Mouse (Mus musculus) stomach, embryonic 15.5 days (tissue): Measurements from ENCODE around the gene Farsa. TPM values are rescaled to one million over a fixed set of nuclear protein-coding genes. Genes with fewer than 3 reads are reported as not detected.
A peak's percentile ranks its signal among the peaks of the same experiment; 100 is the strongest.
"Not testable (repeated sequence)": the region's sequence is repeated elsewhere in the genome, so short reads cannot be mapped to it uniquely, and the experiment has no call there.

Source experiments
- ATAC-seq: fragments of 200-750 bp; cut with Nextera tagmentation; 2 replicates; pipeline ENCODE4 v1.8.0; 2017; ENCODE audit warnings: low read depth, moderate number of reproducible peaks, moderate TSS enrichment; ENCODE audit not compliant: insufficient read depth, low FRiP score
- H3K27ac ChIP-seq: fragments of 300-500 bp; sonication (generic); 2 replicates; pipeline ENCODE4 v1.5.1; 2015; ENCODE audit warnings: mild to moderate bottlenecking, inconsistent platforms
- H3K27me3 ChIP-seq: fragments of 300-500 bp; sonication (generic); replicated peaks from 2 replicates; pipeline ENCODE4 v1.6.1; 2015; ENCODE audit warnings: inconsistent platforms
- H3K36me3 ChIP-seq: fragments of 300-500 bp; sonication (generic); 2 replicates; pipeline ENCODE4 v1.6.1; 2015; ENCODE audit warnings: inconsistent platforms
- H3K4me1 ChIP-seq: fragments of 300-500 bp; sonication (generic); 2 replicates; pipeline ENCODE4 v1.6.1; 2015; ENCODE audit warnings: inconsistent platforms
- H3K4me2 ChIP-seq: fragments of 300-500 bp; sonication (generic); 2 replicates; pipeline ENCODE4 v1.6.1; 2015; ENCODE audit warnings: mild to moderate bottlenecking, inconsistent platforms
- H3K4me3 ChIP-seq: fragments of 300-500 bp; sonication (generic); replicated peaks from 2 replicates; pipeline ENCODE4 v1.5.1; 2015; ENCODE audit warnings: inconsistent platforms
- H3K9ac ChIP-seq: fragments of 300-500 bp; sonication (generic); 2 replicates; pipeline ENCODE4 v1.6.1; 2015; ENCODE audit warnings: inconsistent platforms
- H3K9me3 ChIP-seq: fragments of 300-500 bp; sonication (generic); 2 replicates; pipeline ENCODE4 v1.6.1; 2016; ENCODE audit warnings: inconsistent platforms
- WGBS: fragments of 180-500 bp; shearing (Covaris S2); methylation state at CpG from one replicate; pipeline ENCODE4 v1.1.7; 2015; 5-methylcytosine and 5-hydroxymethylcytosine counted together
- polyA plus RNA-seq: library from polyadenylated mRNA; unstranded; fragments of >200 nt; fragmentation: Nextera tagmentation; extraction: Ambion mirVana; gene quantifications from 2 replicates; pipeline ENCODE4 v1.2.1, GENCODE M21; 2015

Farsa gene
- polyA plus RNA-seq, 1 experiment from 2014 or later, result 90.1 TPM

DNA sequence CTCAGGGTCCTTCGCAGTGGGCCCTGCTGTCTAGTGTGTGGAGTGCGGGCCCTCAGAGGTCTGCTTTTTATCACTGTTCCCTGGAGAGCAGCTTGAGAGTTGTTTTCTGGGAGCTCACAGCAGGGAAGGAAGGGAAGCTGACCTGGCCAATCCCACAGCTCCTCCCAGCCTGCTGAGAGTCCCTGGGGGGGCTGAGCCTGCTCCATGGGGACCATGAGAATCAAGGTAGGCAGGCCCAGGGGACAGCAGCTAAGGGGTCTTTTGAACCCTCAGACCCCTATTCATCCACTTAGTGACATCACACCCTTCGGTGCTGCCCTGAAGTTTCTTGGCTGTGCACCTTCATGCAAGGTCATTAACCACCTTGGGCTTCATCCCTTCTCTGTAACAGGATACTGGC lies 34.1 kb upstream of the Farsa start, which contains the start of gene Dand5:
Gene Dand5, minus strand, starts transcription at position 101 of the 400 bp plus-strand sequence.
- H3K9me3 ChIP-seq, result no peaks in the 10 kb centered on the region
- ATAC-seq, result no peak
- no peak within 1 kb of the TSS for H3K4me3 ChIP-seq

DNA sequence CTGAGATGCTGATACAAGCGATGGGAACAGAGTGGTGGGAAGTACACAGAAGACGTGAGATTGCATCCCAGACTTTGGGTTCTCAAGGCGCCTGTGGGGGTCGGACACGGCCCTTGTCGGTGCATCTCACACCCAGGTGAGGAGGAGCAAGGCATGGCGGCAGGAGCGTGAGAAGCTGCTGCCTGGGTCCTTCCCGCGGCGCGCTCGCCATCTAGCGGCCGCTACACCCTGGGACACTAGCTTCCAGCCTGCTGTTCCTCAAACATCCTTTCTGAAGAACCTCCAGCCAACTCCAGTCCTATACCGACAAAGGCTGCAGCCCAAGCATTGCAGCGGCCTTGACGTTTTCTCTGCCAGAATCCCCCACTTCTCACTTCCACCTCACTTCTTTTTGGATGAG lies 33.1 kb upstream of the Farsa start:
- H3K27ac ChIP-seq, result no peak overlapping the region
- peak overlapping the region; percentile 53 for H3K4me2 ChIP-seq
- no peak overlapping the region for H3K4me3 ChIP-seq
- H3K4me1 ChIP-seq, result peaks cover 7% of the 10 kb centered on the region; the same call in 1 of the 2 replicates
- no peaks in the 10 kb centered on the region for H3K9me3 ChIP-seq
- no peaks in the 10 kb centered on the region for H3K36me3 ChIP-seq
- H3K9ac ChIP-seq, result no peak overlapping the region
- WGBS, result 1% methylated on average over 18 of the region's 18 CpGs
- ATAC-seq, result peak; percentile 81
- no peaks in the 10 kb centered on the region for H3K27me3 ChIP-seq

More for the DNA sequence above, 34.1 kb upstream of the Farsa start, which contains the start of gene Dand5:
- H3K36me3 ChIP-seq, result no peaks in the 10 kb centered on the region
- WGBS, result 34% methylated on average over 3 of the region's 3 CpGs
- peak within 1 kb of the TSS; percentile 53 for H3K4me2 ChIP-seq
- no peak within 1 kb of the TSS for H3K27ac ChIP-seq
- no peak within 1 kb of the TSS for H3K9ac ChIP-seq
- H3K4me1 ChIP-seq, result peaks cover 7% of the 10 kb centered on the region; the same call in 1 of the 2 replicates
- no peaks in the 10 kb centered on the region for H3K27me3 ChIP-seq

DNA sequence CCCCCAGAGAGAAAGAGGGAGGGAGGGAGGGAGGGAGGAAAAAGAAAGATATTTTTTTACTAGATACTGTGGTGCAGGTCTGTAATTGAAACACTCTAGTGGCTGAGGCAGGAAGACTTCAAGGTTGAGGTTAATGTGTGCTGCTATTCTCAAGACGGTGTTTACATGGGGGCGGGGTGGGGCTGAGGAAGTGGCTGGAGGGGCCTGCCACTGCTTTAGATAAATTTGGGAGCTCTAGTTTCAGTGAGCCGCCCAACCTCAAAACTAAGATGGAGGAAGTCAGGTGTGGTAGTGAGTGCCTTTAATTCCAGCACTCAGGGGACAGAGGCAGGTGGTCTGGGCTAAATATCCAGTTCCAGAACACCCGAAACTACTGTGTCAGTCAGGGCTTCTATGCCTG lies 31.2 kb upstream of the Farsa start:
- no peak overlapping the region for H3K9ac ChIP-seq
- no peaks in the 10 kb centered on the region for H3K36me3 ChIP-seq
- no peak overlapping the region for H3K4me3 ChIP-seq
- H3K4me1 ChIP-seq, result peaks cover 7% of the 10 kb centered on the region; the same call in 1 of the 2 replicates
- H3K27me3 ChIP-seq, result no peaks in the 10 kb centered on the region
- no peak overlapping the region for H3K4me2 ChIP-seq
- ATAC-seq, result no peak
- 46% methylated on average over 4 of the region's 4 CpGs for WGBS
- H3K27ac ChIP-seq, result no peak overlapping the region
- H3K9me3 ChIP-seq, result no peaks in the 10 kb centered on the region

DNA sequence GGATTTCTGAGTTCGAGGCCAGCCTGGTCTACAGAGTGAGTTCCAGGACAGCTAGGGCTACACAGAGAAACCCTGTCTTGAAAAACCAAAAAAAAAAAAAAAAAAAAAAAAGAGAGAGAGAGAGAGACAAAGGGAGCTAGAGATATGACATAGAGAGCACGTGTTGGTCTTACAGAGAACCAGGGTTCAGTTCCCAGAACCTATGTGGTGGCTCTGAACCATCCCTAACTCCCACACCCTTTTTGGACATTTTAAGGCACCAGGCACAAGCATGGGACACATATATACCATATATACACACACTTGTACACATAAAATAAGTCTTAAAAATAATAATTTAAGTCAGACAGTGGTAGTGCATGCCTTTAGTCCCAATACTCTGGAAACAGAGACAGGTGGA lies 30.3 kb upstream of the Farsa start:
- H3K36me3 ChIP-seq, H3K9me3 ChIP-seq, H3K27ac ChIP-seq, H3K4me2 ChIP-seq, ATAC-seq, H3K9ac ChIP-seq, H3K27me3 ChIP-seq, H3K4me3 ChIP-seq, H3K4me1 ChIP-seq: not testable (repeated sequence)
- WGBS, result 81% methylated on average over 2 of the region's 2 CpGs

DNA sequence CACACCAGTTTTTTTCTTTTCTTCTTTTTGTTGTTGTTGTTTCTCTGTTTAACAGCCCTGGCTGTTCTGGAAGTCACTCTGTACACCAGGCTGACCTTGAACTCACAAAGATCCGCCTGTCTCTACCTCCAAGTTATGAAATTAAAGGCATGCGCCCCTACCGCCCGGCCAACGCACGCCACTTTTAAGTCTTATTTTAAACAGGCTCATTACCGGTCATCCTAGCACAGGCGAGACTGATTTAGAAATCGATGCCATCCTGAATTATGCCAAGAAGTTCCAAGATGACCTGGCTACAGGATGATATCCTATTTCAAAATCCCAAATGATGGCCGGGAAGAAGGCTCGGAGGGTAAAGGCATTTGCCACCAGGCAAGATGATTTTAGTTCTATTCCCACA lies 25.3 kb upstream of the Farsa start, which contains the start of gene Gadd45gip1:
Gene Gadd45gip1, plus strand, starts transcription at position 33 of the 400 bp plus-strand sequence.
- no peak for ATAC-seq
- peaks cover 23% of the 10 kb centered on the region for H3K36me3 ChIP-seq
- peak within 1 kb of the TSS; percentile 99 for H3K4me3 ChIP-seq
- peak within 1 kb of the TSS; percentile 95 for H3K9ac ChIP-seq
- H3K27me3 ChIP-seq, result no peaks in the 10 kb centered on the region
- WGBS, result 61% methylated on average over 11 of the region's 11 CpGs
- H3K4me1 ChIP-seq, result peaks cover 16% of the 10 kb centered on the region
- H3K9me3 ChIP-seq, result no peaks in the 10 kb centered on the region
- H3K27ac ChIP-seq, result peak within 1 kb of the TSS; percentile 96
- peak within 1 kb of the TSS; percentile 61 for H3K4me2 ChIP-seq

DNA sequence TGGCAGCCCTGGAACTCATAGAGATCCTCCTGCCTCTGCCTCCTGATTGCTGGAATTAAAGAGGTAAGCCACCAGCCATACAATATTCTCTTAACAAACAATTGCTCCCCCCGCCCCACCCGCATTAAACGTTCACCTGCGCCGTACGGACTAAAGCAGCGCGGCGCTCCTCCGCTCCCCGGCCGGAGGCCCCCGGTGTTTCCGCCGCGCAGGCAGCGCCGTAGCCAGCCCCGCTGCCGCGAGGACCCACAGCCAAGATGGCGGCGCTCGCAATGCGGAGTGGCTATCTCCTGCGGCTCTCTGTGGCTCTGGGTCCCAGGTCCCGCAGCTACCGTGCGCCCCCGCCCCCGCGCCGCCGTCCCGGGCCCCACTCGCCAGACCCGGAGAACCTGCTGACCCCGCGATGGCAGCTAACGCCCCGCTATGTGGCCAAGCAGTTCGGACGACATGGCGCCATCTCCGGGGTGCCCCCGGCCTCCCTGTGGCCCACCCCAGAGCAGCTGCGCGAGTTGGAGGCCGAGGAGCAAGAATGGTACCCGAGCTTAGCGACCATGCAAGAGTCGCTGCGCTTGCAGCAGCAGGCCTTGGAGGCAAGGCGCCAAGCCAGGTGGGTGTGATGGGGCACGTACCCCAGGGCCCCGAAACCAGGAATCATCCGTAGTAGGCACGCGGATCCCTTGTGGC lies 24.6 kb upstream of the Farsa start:
- peaks cover 16% of the 10 kb centered on the region for H3K4me1 ChIP-seq
- H3K9me3 ChIP-seq, result no peaks in the 10 kb centered on the region
- peak overlapping the region; percentile 95 for H3K9ac ChIP-seq
- ATAC-seq, result peak; percentile 72
- peaks cover 30% of the 10 kb centered on the region for H3K36me3 ChIP-seq
- H3K27ac ChIP-seq, result peak overlapping the region; percentile 96
- no peaks in the 10 kb centered on the region for H3K27me3 ChIP-seq
- peak overlapping the region; percentile 99 for H3K4me3 ChIP-seq
- WGBS, result 1% methylated on average over 58 of the region's 59 CpGs
- H3K4me2 ChIP-seq, result peak overlapping the region; percentile 61

DNA sequence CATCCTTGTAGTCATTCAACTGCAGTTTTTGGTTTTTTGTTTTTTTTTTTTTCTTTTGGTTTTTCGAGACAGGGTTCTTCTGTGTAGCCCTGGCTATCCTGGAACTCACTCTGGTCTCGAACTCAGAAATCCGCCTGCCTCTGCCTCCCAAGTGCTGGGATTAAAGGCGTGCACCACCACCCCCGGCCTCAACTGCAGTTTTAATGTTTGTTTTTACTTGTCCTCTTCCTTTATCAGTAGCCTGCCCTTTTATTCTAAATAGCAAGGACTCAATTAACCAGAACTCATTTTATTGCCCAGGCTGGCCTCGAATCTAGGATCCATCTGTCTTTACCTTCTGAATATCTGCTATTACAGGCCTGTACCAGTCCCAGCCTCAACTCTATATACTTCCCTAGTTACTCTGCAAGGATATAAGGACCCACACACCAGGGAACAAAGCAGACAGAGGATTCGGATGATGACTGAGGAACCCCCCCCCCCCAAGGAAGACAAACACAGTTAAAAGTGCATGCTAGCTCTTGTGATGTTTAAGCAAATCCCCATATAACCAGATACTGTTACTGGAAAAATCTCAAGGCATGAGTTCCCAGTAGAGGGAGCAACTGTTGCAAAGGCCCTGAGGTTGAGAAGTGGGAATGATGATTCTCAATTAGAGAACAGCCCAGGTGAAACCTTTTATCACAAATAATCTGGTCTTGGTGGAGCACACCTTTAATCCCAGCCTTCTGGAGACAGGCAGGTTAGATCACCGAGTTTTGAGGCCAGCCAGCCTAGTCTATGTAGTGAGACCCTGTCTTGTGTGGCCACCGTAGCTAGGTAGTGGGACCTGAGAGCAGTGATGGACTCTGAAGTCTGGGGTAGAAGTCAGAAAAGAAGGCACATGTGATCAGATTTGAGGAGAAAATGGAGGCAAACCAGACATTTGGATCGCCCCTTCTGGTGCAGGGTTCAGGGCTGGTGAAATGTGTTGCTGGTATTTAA lies 23.7 kb upstream of the Farsa start:
- peak overlapping the region; percentile 95 for H3K9ac ChIP-seq
- 53% methylated on average over 10 of the region's 10 CpGs for WGBS
- no peak for ATAC-seq
- peak overlapping the region; percentile 61 for H3K4me2 ChIP-seq
- peaks cover 38% of the 10 kb centered on the region for H3K36me3 ChIP-seq
- peak overlapping the region; percentile 96 for H3K27ac ChIP-seq
- H3K4me3 ChIP-seq, result peak overlapping the region; percentile 99
- no peaks in the 10 kb centered on the region for H3K9me3 ChIP-seq
- H3K4me1 ChIP-seq, result peaks cover 16% of the 10 kb centered on the region
- no peaks in the 10 kb centered on the region for H3K27me3 ChIP-seq

DNA sequence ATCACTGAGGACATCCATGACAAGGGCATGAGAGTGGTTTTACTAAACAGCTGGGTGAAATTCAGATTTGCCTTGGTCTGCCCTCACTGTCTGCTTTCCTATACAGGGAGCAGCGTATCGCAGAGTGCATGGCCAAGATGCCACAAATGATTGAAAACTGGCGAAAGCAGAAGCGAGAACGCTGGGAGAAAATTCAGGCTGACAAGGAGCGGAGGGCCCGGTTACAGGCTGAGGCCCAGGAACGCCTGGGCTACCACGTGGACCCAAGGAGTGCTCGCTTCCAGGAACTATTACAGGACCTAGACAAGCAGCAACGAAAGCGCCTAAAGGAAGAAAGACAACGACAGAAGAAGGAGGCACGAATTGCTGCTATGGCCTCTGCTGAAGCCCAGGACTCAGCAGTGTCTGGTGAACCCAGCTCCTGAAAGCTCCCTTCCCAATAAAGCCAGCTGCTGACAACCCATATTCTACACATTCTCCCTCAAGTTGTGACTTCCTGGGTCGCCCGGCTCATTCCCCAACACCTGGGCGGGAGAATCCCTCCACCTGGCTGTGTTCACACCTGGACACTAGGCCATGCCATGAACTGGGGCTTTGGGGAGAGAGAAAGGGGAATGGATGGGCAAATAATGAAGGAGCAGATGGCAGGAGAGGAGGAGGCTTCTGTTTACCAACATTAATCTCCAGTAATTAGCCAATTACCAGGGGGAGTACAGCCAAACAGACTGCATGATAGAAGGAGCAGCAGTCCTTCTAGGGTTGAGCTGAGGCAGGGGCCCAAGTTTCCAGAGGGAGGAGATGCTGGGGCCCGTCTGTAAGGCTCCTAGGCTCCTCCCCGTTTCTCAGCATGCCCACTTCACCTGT lies 22.6 kb upstream of the Farsa start:
- 0 out of 2 replicates have a peak overlapping the region, but pooled peaks have one; percentile 12 for H3K27ac ChIP-seq
- no peak overlapping the region for H3K9ac ChIP-seq
- ATAC-seq, result no peak
- H3K27me3 ChIP-seq, result no peaks in the 10 kb centered on the region
- no peak overlapping the region for H3K4me2 ChIP-seq
- peaks cover 44% of the 10 kb centered on the region for H3K36me3 ChIP-seq
- no peak overlapping the region for H3K4me3 ChIP-seq
- 83% methylated on average over 19 of the region's 19 CpGs for WGBS
- H3K4me1 ChIP-seq, result peaks cover 18% of the 10 kb centered on the region
- no peaks in the 10 kb centered on the region for H3K9me3 ChIP-seq

DNA sequence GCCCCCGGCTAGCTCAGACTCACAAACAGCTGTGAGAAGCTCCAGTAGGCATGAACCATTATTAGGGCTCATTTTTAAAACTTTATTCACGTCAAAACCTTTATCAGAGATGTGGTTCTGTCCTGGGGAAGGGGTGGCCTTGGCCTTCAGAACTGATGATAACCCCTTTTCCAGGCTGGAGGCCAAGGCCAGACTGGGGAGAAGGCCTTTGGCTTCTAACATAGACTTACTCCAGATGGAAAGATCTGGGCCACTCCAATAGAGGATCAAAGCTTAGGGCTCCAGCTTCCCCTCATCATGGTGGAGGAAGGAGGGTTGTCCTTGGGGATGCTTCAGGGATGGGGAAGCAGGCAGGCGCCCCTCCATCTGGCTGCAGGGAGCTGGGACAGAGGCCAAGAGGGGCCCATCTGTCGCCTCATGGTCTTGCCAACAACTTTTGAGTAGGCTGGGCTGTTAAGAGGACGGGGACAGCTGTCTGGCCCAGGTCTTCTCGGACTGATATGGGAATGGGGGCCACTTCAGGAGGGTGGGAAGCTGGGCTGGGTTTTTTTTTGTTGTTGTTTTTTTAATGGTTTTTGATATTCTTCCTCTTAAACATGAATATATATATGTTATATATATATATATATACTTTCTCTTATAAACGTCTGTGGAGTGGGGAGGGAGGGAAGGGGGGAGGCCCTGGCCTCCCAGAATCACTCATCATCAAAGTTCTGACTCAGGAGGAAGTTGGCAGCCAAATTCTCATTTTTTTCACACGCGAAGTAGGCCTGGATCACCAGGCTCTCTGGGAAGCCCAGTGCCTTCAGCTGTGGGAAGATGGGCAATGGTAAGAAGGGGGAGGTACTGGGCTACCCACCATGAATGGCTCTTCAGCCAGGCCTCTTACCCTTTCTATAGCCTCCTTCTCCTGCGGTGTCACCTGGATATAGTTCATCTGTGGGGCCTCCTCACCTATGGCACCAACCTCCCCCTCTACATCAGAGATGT lies 21.6 kb upstream of the Farsa start:
- H3K9ac ChIP-seq, result no peak overlapping the region
- WGBS, result 53% methylated on average over 10 of the region's 10 CpGs
- no peaks in the 10 kb centered on the region for H3K27me3 ChIP-seq
- peaks cover 24% of the 10 kb centered on the region for H3K4me1 ChIP-seq
- 0 out of 2 replicates have a peak overlapping the region, but pooled peaks have one; percentile 12 for H3K27ac ChIP-seq
- H3K9me3 ChIP-seq, result no peaks in the 10 kb centered on the region
- peaks cover 44% of the 10 kb centered on the region for H3K36me3 ChIP-seq
- H3K4me2 ChIP-seq, result no peak overlapping the region
- no peak overlapping the region for H3K4me3 ChIP-seq
- no peak for ATAC-seq

DNA sequence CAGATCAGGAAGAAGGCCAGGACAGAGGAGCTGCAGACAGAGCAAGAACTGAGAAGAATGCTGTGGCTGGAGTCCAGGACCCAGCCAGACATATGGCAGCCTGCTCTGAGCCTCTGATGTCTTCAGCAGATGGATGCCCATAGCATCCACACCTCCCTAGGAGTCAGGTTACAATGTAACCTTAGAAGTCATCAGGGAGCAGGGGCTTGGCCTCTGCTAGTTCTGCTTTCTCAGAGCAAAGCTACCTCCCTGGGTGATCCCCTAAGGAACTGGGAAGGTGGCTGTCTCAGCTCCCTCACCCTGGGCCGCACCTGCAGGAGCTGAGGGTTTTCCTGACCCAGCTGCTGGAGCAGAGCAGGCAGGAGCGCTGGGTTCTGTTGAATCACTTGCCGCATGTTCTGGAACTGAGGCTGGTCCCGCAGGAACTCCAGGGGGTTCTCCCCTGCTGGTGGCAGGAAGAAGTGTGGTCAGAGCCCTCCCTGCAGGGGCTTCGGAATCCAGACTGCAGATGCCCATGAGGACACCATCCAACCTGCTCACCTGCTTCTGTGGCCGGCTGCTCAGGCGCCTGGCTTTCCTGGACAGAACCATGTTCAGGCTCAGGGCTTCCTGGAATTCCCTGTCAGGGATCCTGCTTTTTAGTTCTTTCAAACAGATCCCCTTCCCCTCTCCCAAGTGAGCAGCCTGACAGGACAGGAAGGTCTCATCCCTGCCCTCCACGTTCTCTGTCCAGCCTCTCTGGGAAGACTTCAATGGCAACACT lies 19.5 kb upstream of the Farsa start:
- Histone ChIP-seq H3K4me3 (0 out of 2 replicates have a peak overlapping the region, but pooled peaks have one; percentile 2), H3K9me3 (no peaks in the 10 kb centered on the region), H3K27me3 (no peaks in the 10 kb centered on the region), H3K36me3 (peaks cover 56% of the 10 kb centered on the region), H3K9ac (no peak overlapping the region), H3K4me1 (peaks cover 24% of the 10 kb centered on the region), H3K27ac (no peak overlapping the region), H3K4me2 (no peak overlapping the region)
- no peak for ATAC-seq
- 52% methylated on average over 8 of the region's 8 CpGs for WGBS
